Mouse (Mus musculus) left cerebral cortex, postnatal 25 days (tissue): ENCODE measurements around the gene Kcnn3. TPM values are rescaled to one million over a fixed set of nuclear protein-coding genes. Genes with fewer than 3 reads are reported as not detected.
A peak's percentile ranks its signal among the peaks of the same experiment; 100 is the strongest.

Experiments used
- DNase-seq, 2 experiments: peaks; one replicate each; pipeline ENCODE4 v3.0.0; 2022; ENCODE audit warnings: low spot score in 2 of 2, mixed read lengths in 1 of 2
- intact Hi-C: fragments of 180-260 bp; cut with DNase I; formaldehyde crosslinking; loops from one replicate; pipeline ENCODE4 v1.15.1; 2025
- total RNA-seq, 2 experiments: library from RNA; stranded (reverse); gene quantifications; 2 replicates each; pipeline ENCODE4 v1.2.3; 2021

Kcnn3 gene
- total RNA-seq, 2 experiments from 2014 or later = 20.3 to 22.8 TPM

- DNase-seq = no peak
- intact Hi-C loops = no loop called here
Measured at GRCm38 (mm10) chr3:89601060-89601459, 81.1 kb downstream of the Kcnn3 start.

DNA sequence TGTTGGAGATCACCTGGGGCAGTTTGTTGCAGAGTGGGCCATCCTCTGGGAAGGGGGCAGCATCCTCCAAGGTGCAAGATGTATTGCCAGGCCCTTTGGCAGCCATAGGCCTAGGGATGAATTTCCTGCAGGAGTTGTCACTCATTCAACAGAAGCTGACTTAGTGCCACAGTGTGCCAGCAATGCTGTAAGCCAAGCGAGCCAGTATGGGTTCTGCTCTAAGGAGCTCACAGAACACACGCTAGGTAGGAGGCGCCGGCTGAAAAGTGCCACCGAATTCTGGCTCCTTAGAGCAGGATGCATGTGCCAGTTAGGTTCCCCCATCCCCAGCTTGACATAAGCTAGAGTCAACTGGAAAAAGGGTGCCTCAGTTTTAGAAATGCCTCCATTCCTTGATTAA is 83.3 kb downstream of the Kcnn3 start:
- peak in 1 of 2 experiments; percentile 51 for DNase-seq
- intact Hi-C loops = no loop called here

DNA sequence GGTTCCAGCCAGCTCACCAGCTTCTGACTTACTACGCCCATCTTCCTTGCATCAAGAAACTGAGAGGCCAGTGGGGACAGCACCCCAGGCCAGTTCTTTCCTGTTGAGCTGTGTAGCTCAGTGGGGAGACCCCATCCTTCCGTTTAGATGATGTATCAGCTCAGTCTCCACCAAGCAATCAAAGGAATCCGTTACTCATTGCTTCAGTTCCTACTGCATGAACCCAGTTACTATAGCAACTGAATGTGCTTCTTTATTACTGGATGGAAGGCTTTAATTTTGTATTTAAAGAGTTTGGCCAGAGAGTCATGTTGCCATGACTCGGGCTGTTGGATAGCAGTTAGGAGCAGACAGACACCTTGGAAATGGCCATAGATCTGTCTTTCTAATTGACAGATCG is 85.3 kb downstream of the Kcnn3 start:
- intact Hi-C loops = no loop called here
- no peak for DNase-seq

DNA sequence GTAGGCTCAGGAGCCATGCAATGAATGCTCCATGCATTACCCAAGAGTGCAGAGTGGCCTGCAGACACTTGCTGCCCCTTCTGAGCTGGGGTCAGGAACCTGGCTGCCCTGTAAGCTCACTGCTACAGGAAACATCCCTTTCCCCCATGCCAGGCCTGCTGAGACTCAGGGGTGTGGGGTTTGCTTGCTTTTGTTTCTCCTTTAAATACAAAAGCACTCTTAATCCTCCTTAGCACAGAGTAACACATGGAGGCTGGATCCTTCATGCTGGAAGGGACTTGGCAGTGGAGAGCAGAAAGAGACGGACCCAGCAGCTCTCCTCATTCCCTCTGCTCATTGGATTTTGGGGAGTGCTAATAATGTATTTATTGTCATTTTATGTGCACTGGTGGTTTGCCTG is 87.4 kb downstream of the Kcnn3 start:
- no peak for DNase-seq
- intact Hi-C loops = no loop called here

GRCm38 (mm10) chr3:89612048-89612447 is 92.1 kb downstream of the Kcnn3 start:
- intact Hi-C loops = loop anchor here (5.0 kb wide), 1 partner anchor 70 kb away; no protein-coding TSS in a partner anchor

GRCm38 (mm10) chr3:89613526-89614523 is 93.9 kb downstream of the Kcnn3 start:
- DNase-seq = peak; percentile 73 to 75
- intact Hi-C loops = loop anchor here (5.0 kb wide), 1 partner anchor 68 kb away; no protein-coding TSS in a partner anchor

More at GRCm38 (mm10) chr3:89612048-89612447, 92.1 kb downstream of the Kcnn3 start:
- no peak for DNase-seq

DNA sequence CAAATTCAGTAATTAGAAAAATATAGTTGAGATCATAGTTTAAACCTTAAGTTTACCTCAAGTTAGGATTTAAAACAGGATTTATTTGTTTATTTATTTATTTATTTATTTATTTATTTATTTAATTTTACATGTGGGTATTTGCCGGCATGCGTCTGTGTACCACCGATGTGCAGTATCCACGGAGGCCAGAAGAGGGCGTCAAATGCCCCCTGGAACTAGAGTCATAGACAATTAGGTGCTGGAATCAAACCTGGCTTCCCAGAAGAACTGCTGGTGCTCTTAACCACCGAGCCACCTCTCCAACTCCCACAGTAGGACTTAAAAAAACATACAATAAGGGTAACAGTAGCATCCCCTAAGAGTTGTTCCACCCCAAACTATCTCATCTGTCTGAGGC is 96.9 kb downstream of the Kcnn3 start:
- DNase-seq = no peak
- intact Hi-C loops = no loop called here

GRCm38 (mm10) chr3:89617360-89617759 is 97.4 kb downstream of the Kcnn3 start:
- no peak for DNase-seq
- intact Hi-C loops = no loop called here

GRCm38 (mm10) chr3:89622825-89623224 is 102.9 kb downstream of the Kcnn3 start:
- intact Hi-C loops = no loop called here
- DNase-seq = no peak

DNA sequence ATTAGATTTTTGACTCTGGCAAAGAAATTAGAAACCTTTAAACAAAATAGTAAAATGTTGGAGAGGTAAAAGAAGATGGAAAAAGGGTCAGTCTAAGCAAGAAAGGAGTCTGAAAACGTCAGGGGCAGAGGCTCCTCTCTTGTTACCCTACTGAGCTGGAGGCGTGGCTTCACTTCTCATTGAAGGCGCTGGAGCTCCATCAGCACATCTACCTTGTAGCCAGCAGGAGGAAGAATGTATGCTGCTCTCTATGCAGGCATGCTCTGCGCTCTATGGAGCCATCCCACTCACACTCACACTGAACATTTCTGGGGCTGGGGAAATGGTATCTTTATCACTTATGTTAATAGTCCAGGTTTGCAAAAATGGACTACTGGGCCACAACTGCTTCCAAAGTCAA is 103.6 kb downstream of the Kcnn3 start:
- intact Hi-C loops = no loop called here
- DNase-seq = no peak

GRCm38 (mm10) chr3:89624001-89624400 is 104.0 kb downstream of the Kcnn3 start:
- intact Hi-C loops = no loop called here
- DNase-seq = no peak

- intact Hi-C loops = no loop called here
- no peak for DNase-seq
Measured at GRCm38 (mm10) chr3:89624814-89625445, 105.0 kb downstream of the Kcnn3 start.

- intact Hi-C loops = no loop called here
- no peak for DNase-seq
Measured at GRCm38 (mm10) chr3:89626556-89626955, 106.6 kb downstream of the Kcnn3 start.

DNA sequence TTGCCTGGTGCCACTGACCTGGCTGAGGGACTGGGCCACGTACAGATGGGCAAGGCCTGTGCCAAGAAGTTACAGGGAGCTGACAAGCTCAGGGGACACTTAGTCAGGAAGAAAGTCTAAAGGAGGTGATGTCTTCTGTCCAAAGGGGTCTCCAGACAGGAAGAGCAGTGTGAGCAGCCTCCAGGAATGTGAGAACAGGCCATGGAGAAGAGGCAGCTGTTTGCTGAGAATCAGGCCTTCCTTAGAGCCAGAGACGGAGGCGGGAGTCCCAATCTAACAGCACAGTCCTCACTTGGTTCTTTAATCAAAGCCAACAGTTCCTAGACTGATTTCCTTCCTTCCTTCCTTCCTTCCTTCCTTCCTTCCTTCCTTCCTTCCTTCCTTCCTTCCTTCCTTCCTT is 109.8 kb downstream of the Kcnn3 start:
- intact Hi-C loops = no loop called here
- DNase-seq = no peak

- no peak for DNase-seq
- intact Hi-C loops = no loop called here
Measured at GRCm38 (mm10) chr3:89631750-89632149, 111.8 kb downstream of the Kcnn3 start.

GRCm38 (mm10) chr3:89633531-89633930 is 113.6 kb downstream of the Kcnn3 start:
- intact Hi-C loops = no loop called here

DNA sequence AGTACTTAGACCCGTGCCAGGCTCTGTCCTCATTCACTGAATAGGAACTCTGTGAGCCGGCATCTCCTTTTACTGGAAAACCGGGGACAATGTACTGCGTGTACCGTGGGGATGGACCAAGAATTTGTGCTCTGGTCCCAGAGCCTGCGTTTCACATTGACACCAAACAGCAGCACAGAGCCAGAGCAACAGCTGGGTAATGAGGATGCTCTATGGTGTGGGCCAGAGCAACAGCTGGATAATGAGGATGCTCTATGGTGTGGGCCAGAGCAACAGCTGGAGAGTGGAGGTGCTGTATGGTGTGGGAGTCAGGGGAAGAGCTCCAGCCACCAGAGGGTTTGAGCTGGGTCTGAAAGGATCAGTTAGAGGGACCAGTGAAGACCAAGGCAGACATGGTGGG is 114.0 kb downstream of the Kcnn3 start:
- DNase-seq = no peak
- intact Hi-C loops = no loop called here

More at GRCm38 (mm10) chr3:89633531-89633930, 113.6 kb downstream of the Kcnn3 start:
- DNase-seq = no peak

DNA sequence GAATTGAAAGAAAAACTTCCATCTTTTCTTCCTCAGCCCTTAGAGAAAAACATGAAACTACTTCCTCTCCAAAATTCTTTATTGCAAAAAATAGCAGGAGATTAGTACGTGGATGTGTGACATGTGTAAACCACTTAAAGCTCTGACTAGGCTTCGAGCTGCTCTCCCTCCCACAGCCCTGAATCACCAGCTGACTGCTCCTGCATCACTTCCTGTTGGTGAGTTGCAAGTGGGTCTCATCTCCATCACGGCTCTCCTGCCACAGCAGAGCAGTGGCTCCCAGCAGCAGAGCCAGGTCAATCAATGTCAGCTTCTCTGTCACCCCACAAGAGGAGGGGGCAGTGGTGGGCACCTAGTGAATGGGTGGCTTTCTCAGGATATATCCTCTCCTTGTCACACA is 120.8 kb downstream of the Kcnn3 start:
- intact Hi-C loops = no loop called here
- peak in 1 of 2 experiments; percentile 81 for DNase-seq

- DNase-seq = no peak
- intact Hi-C loops = no loop called here
Measured at GRCm38 (mm10) chr3:89643391-89643790, 123.4 kb downstream of the Kcnn3 start.

DNA sequence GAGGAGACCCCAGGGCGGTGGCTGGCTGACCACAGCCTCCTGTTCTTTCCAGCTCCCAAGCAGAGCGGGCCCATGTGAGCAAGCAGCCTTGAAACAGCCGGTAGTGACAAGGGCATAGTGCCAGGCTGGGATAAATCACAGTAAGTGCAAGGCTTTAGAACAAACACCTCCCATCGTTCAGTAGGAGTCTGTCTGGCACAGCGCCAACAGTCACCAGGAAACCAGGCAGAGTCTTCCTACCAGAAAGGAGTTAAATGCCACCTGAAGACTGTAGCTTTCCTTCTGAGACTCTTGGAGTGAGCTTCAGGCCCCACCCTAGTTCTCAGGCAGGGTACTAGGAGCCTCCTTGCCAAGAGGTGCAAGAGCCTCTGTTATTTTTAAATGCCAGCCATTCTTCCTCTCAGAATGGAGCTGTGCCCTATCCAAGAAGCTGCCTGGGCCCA is 126.9 kb downstream of the Kcnn3 start:
- peak; percentile 91 to 95 for DNase-seq
- intact Hi-C loops = no loop called here
